Comparison of ENCODE assay signal across 8 mouse cellular contexts in the genomic region with DNA sequence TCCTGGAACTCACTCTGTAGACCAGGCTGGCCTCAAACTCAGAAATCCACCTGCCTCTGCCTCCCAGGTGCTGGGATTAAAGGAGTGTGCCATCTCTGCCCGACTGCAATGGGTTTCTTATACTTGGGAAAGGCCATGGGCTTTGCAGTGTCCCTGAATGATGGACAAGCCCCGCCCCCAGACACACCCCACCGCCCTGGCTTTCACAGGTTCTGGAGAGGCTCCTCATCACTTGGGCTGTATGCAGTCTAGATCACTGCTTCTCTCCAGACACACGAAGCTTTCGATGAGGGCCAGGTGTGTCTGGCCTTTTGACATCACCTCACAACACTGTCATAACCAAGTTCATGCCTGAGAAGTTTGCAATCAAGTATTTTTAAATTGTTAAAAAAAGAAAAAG. TPM values are rescaled to one million over a fixed set of nuclear protein-coding genes. Genes with fewer than 3 reads are reported as not detected.
A peak's percentile ranks its signal among the peaks of the same experiment; 100 is the strongest.
DNase-seq lines count a peak whose midpoint lies in the region; ATAC-seq and TF ChIP-seq lines count a peak whose summit lies in the region.

No protein-coding gene starts in this region.

- no peaks in the 10 kb centered on the region for H3K9me3 ChIP-seq in lung, embryonic 14.5 days (ENCODE audit: low read depth, low read length)
- H3K9me3 ChIP-seq in forebrain, embryonic 10.5 days = no peaks in the 10 kb centered on the region
- no peaks in the 10 kb centered on the region for H3K9me3 ChIP-seq in limb, embryonic 13.5 days

- peak; percentile 72 for ATAC-seq in lung, embryonic 14.5 days (ENCODE audit: insufficient read depth)
- ATAC-seq in limb, embryonic 13.5 days (ENCODE audit: low FRiP score, low read depth) = peak; percentile 48; the same call in 1 of the 2 replicates

- no peak overlapping the region for H3K4me3 ChIP-seq in lung, embryonic 14.5 days (ENCODE audit: low read depth, low read length)
- no peak overlapping the region for H3K4me3 ChIP-seq in lung, adult 2 months (replicated peaks; ENCODE audit: extremely low read depth, low read depth, low read length)
- H3K4me3 ChIP-seq in forebrain, embryonic 10.5 days = no peak overlapping the region
- no peak overlapping the region for H3K4me3 ChIP-seq in limb, embryonic 13.5 days

- H3K9ac ChIP-seq in lung, embryonic 14.5 days = no peak overlapping the region
- H3K9ac ChIP-seq in limb, embryonic 13.5 days = no peak overlapping the region

- intact Hi-C loops in heart, postnatal 10 days (cut with DNase I) = no loop called here

- H3K4me1 ChIP-seq in lung, embryonic 14.5 days (ENCODE audit: insufficient read depth) = peaks cover 2% of the 10 kb centered on the region; the same call in 1 of the 2 replicates
- H3K4me1 ChIP-seq in lung, adult 2 months (ENCODE audit: control insufficient read depth, insufficient read depth, low read length) = no peaks in the 10 kb centered on the region
- H3K4me1 ChIP-seq in forebrain, embryonic 10.5 days = peaks cover 19% of the 10 kb centered on the region
- peaks cover 13% of the 10 kb centered on the region; the same call in 1 of the 2 replicates for H3K4me1 ChIP-seq in limb, embryonic 13.5 days

- H3K36me3 ChIP-seq in lung, embryonic 14.5 days (ENCODE audit: insufficient read depth) = no peaks in the 10 kb centered on the region
- no peaks in the 10 kb centered on the region for H3K36me3 ChIP-seq in forebrain, embryonic 10.5 days (replicated peaks)
- no peaks in the 10 kb centered on the region for H3K36me3 ChIP-seq in limb, embryonic 13.5 days

- 0 out of 2 replicates have a peak overlapping the region, but pooled peaks have one; percentile 30 for H3K27ac ChIP-seq in lung, embryonic 14.5 days (ENCODE audit: low read depth)
- peak overlapping the region; percentile 48; the same call in 1 of the 2 replicates for H3K27ac ChIP-seq in forebrain, embryonic 10.5 days
- H3K27ac ChIP-seq in limb, embryonic 13.5 days = peak overlapping the region; percentile 10; the same call in 1 of the 2 replicates

- no peak for TF ChIP-seq POLR2A in lung, adult 2 months (IDR thresholded peaks at IDR 0.05; ENCODE audit: borderline replicate concordance, extremely low read depth, low read depth, low read length)

- 47% methylated on average over 5 of the region's 5 CpGs for WGBS in lung, embryonic 14.5 days
- WGBS in lung, adult 2 months = 47% methylated on average over 5 of the region's 5 CpGs
- WGBS in forebrain, embryonic 10.5 days = 67% methylated on average over 5 of the region's 5 CpGs
- 63% methylated on average over 5 of the region's 5 CpGs for WGBS in limb, embryonic 13.5 days

- no peak overlapping the region for H3K4me2 ChIP-seq in lung, embryonic 14.5 days
- no peak overlapping the region for H3K4me2 ChIP-seq in limb, embryonic 13.5 days (replicated peaks)

- peak; percentile 85 for DNase-seq in heart, adult 11 months
- no peak for DNase-seq in heart, postnatal 10 days
- peak; percentile 14 for DNase-seq in lung, embryonic 14.5 days
- DNase-seq in lung, adult 2 months = no peak
- no peak for DNase-seq in forebrain, embryonic 10.5 days (ENCODE audit: extremely low spot score, low spot score)
- DNase-seq in urinary bladder, postnatal 25 days (ENCODE audit: low spot score) = no peak
- no peak for DNase-seq in spleen, postnatal 36 days (ENCODE audit: low spot score in 2 of 2)

- H3K27me3 ChIP-seq in lung, embryonic 14.5 days (ENCODE audit: insufficient read depth, low read length) = no peaks in the 10 kb centered on the region
- no peaks in the 10 kb centered on the region for H3K27me3 ChIP-seq in forebrain, embryonic 10.5 days (ENCODE audit: poor library complexity, severe bottlenecking)
- no peaks in the 10 kb centered on the region for H3K27me3 ChIP-seq in limb, embryonic 13.5 days

- no peak for TF ChIP-seq CTCF in lung, embryonic 14.5 days (IDR thresholded peaks at IDR 0.05; ENCODE audit: low read depth)
- TF ChIP-seq CTCF in lung, adult 2 months (IDR thresholded peaks at IDR 0.05; ENCODE audit: insufficient read depth, low read length) = no peak

RNA-seq across cellular contexts. Expression of gene Ap1s3, which starts 25.2 kb away (rescaled TPM):
- 1 to 10 TPM in 1 of 2 experiments, under 1 TPM in 1; 0.87 to 1.1 TPM for total RNA-seq in heart, postnatal 10 days (2021)
- 0.51 and 0.84 TPM in 2 replicates for polyA plus RNA-seq in lung, embryonic 14.5 days (2014; fragmentation: Nextera tagmentation; extraction: Ambion mirVana)
- polyA plus RNA-seq in lung, adult 2 months (2012; rRNA removed) = 36.1 and 40.0 TPM in 2 replicates
- 0.31 and 0.47 TPM in 2 replicates for polyA plus RNA-seq in forebrain, embryonic 10.5 days (2016; fragmentation: Nextera tagmentation; extraction: Ambion mirVana)
- polyA plus RNA-seq in limb, embryonic 13.5 days (2015; fragmentation: Nextera tagmentation; extraction: Ambion mirVana) = 0.50 and 0.51 TPM in 2 replicates

Comparison
In these comparisons a context has a peak if more than half of its experiments do, and no peak if none do; other contexts are left out.
1. DNase-seq: peak in heart, adult 11 months (single experiment) and lung, embryonic 14.5 days (single experiment); none in heart, postnatal 10 days (0 of 2), lung, adult 2 months (single experiment), forebrain, embryonic 10.5 days (single experiment), urinary bladder, postnatal 25 days (single experiment) and spleen, postnatal 36 days (0 of 2).
2. RNA of gene Ap1s3, which starts 25.2 kb away (polyA plus RNA-seq): 36.1 to 40.0 TPM in lung, adult 2 months; 0.51 to 0.84 TPM in lung, embryonic 14.5 days, 0.50 to 0.51 TPM in limb, embryonic 13.5 days and 0.31 to 0.47 TPM in forebrain, embryonic 10.5 days; every median in the first group is over 10 times any median in the second.
3. Peak in every context shown above with its lines, with median percentiles within 50 percentile points of each other: H3K27ac ChIP-seq.